Mouse (Mus musculus) MEL (cell line): ENCODE results near the gene Pitx3. TPM values are rescaled to one million over a fixed set of nuclear protein-coding genes. Genes with fewer than 3 reads are reported as not detected.

Source experiments
- DNase-seq: peaks from one replicate; pipeline ENCODE4 v3.0.0; 2011; ENCODE audit warnings: low read depth, low spot score
- H3K27ac ChIP-seq: 2 replicates; pipeline ENCODE4 v1.5.1; 2012; ENCODE audit warnings: low read depth, mild to moderate bottlenecking, control low read depth, low read length, moderate library complexity; ENCODE audit not compliant: control insufficient read depth
- H3K27me3 ChIP-seq, 2 experiments: fragments of 150-350 bp in 1 of 2; sonication (generic) in 1 of 2; 2 replicates each; pipeline ENCODE4 v1.6.1; 2012; ENCODE audit warnings: low read length in 2 of 2, mild to moderate bottlenecking in 2 of 2, improper control_type of control experiment in 1 of 2, moderate library complexity in 1 of 2; ENCODE audit not compliant: insufficient read depth in 2 of 2, control insufficient read depth in 1 of 2
- H3K36me3 ChIP-seq, 2 experiments: 2 replicates each; pipeline ENCODE4 v1.6.1; 2012 to 2014; ENCODE audit warnings: low read length in 2 of 2, improper control_type of control experiment in 1 of 2, inconsistent platforms in 1 of 2, mild to moderate bottlenecking in 1 of 2; ENCODE audit not compliant: insufficient read depth in 2 of 2, control insufficient read depth in 1 of 2
- H3K4me1 ChIP-seq, 2 experiments: fragments of 150-350 bp in 1 of 2; sonication (generic) in 1 of 2; 2 replicates each; pipeline ENCODE4 v1.6.1; 2012; ENCODE audit warnings: low read length in 2 of 2, improper control_type of control experiment in 1 of 2, mild to moderate bottlenecking in 1 of 2; ENCODE audit not compliant: insufficient read depth in 2 of 2, control insufficient read depth in 1 of 2
- H3K4me3 ChIP-seq, 2 experiments: fragments of 150-350 bp in 1 of 2; sonication (generic) in 1 of 2; 2 replicates each; pipeline ENCODE4 v1.5.1; 2012; ENCODE audit warnings: low read depth in 2 of 2, low read length in 2 of 2, mild to moderate bottlenecking in 2 of 2, moderate library complexity in 2 of 2, control low read depth in 1 of 2, improper control_type of control experiment in 1 of 2; ENCODE audit not compliant: control insufficient read depth in 1 of 2, insufficient read depth in 1 of 2
- H3K79me2 ChIP-seq: 2 replicates; pipeline ENCODE4 v1.6.1; 2012; ENCODE audit warnings: mild to moderate bottlenecking, low read length, moderate library complexity; ENCODE audit not compliant: control insufficient read depth, poor library complexity, insufficient read depth
- H3K9ac ChIP-seq: 2 replicates; pipeline ENCODE4 v1.6.1; 2012; ENCODE audit warnings: low read depth, mild to moderate bottlenecking, control low read depth, low read length, moderate library complexity; ENCODE audit not compliant: control insufficient read depth, poor library complexity, severe bottlenecking
- H3K9me3 ChIP-seq: fragments of 150-350 bp; sonication (generic); replicated peaks from 2 replicates; pipeline ENCODE4 v1.6.1; 2012; ENCODE audit warnings: mild to moderate bottlenecking, low read length, improper control_type of control experiment, moderate library complexity; ENCODE audit not compliant: insufficient read depth
- CHD2 ChIP-seq: IDR thresholded peaks from 2 replicates; pipeline ENCODE4 v1.6.1; 2011; ENCODE audit warnings: low read length, improper control_type of control experiment
- ELF1 ChIP-seq: IDR thresholded peaks from 2 replicates; pipeline ENCODE4 v1.6.1; 2014; ENCODE audit warnings: low read depth, mild to moderate bottlenecking, inconsistent platforms, low read length, improper control_type of control experiment, moderate library complexity
- GABPA ChIP-seq: IDR thresholded peaks from 2 replicates; pipeline ENCODE4 v1.6.1; 2012; ENCODE audit warnings: low read depth, mild to moderate bottlenecking, inconsistent platforms, low read length, improper control_type of control experiment, moderate library complexity
- GATA1 ChIP-seq: IDR thresholded peaks from 2 replicates; pipeline ENCODE4 v1.6.1; 2011; ENCODE audit warnings: low read depth, low read length, improper control_type of control experiment
- JUND ChIP-seq: IDR thresholded peaks from 2 replicates; pipeline ENCODE4 v1.6.1; 2011; ENCODE audit warnings: low read depth, mild to moderate bottlenecking, improper control_type of control experiment, low read length
- KAT2A ChIP-seq: conservative IDR thresholded peaks from 2 replicates; pipeline ENCODE4 v1.6.1; 2012; ENCODE audit warnings: low read depth, low read length, improper control_type of control experiment, inconsistent platforms
- MAX ChIP-seq: IDR thresholded peaks from 2 replicates; pipeline ENCODE4 v1.6.1; 2011; ENCODE audit warnings: low read length, improper control_type of control experiment
- MAZ ChIP-seq: IDR thresholded peaks from 2 replicates; pipeline ENCODE4 v1.6.1; 2012; ENCODE audit warnings: low read depth, mild to moderate bottlenecking, inconsistent platforms, low read length, improper control_type of control experiment
- MEF2A ChIP-seq: IDR thresholded peaks from 2 replicates; pipeline ENCODE4 v1.6.1; 2014; ENCODE audit warnings: low read depth, mild to moderate bottlenecking, inconsistent platforms, low read length, improper control_type of control experiment; ENCODE audit not compliant: poor library complexity, insufficient replicate concordance, severe bottlenecking; ENCODE audit errors: extremely low read depth
- MXI1 ChIP-seq: IDR thresholded peaks from 2 replicates; pipeline ENCODE4 v1.6.1; 2011; ENCODE audit warnings: mild to moderate bottlenecking, low read depth, low read length, improper control_type of control experiment
- MYC ChIP-seq: IDR thresholded peaks from 2 replicates; pipeline ENCODE4 v1.6.1; 2011; ENCODE audit warnings: low read depth, mild to moderate bottlenecking, low read length, improper control_type of control experiment, moderate library complexity
- NRF1 ChIP-seq: IDR thresholded peaks from 2 replicates; pipeline ENCODE4 v1.6.1; 2014; ENCODE audit warnings: low read depth, mild to moderate bottlenecking, inconsistent platforms, low read length, improper control_type of control experiment, moderate library complexity; ENCODE audit not compliant: poor library complexity, insufficient read depth, severe bottlenecking
- POLR2A ChIP-seq, 2 experiments: IDR thresholded peaks; 2 replicates each; pipeline ENCODE4 v1.6.1; 2011 to 2012; ENCODE audit warnings: low read length in 2 of 2, mild to moderate bottlenecking in 2 of 2, control low read depth in 1 of 2, improper control_type of control experiment in 1 of 2, low read depth in 1 of 2, moderate library complexity in 1 of 2; ENCODE audit not compliant: control insufficient read depth in 1 of 2, insufficient read depth in 1 of 2, poor library complexity in 1 of 2
- POLR2AphosphoS2 ChIP-seq: IDR thresholded peaks from 2 replicates; pipeline ENCODE4 v1.6.1; 2011; ENCODE audit warnings: low read length, improper control_type of control experiment
- POLR2AphosphoS5 ChIP-seq: IDR thresholded peaks from 2 replicates; pipeline ENCODE4 v1.6.1; 2012; ENCODE audit warnings: low read depth, borderline replicate concordance, mild to moderate bottlenecking, inconsistent platforms, low read length, moderate library complexity, mixed read lengths
- RAD21 ChIP-seq: IDR thresholded peaks from 2 replicates; pipeline ENCODE4 v1.6.1; 2011; ENCODE audit warnings: mild to moderate bottlenecking, low read depth, low read length, improper control_type of control experiment
- RCOR1 ChIP-seq: IDR thresholded peaks from 2 replicates; pipeline ENCODE4 v1.6.1; 2012; ENCODE audit warnings: low read depth, mild to moderate bottlenecking, inconsistent platforms, low read length, improper control_type of control experiment
- SIN3A ChIP-seq: IDR thresholded peaks from 2 replicates; pipeline ENCODE4 v1.6.1; 2012; ENCODE audit warnings: low read length, improper control_type of control experiment, inconsistent platforms
- TAL1 ChIP-seq: IDR thresholded peaks from 2 replicates; pipeline ENCODE4 v1.6.1; 2012; ENCODE audit warnings: mild to moderate bottlenecking, inconsistent platforms, low read length, moderate library complexity, mixed read lengths
- TBP ChIP-seq: IDR thresholded peaks from 2 replicates; pipeline ENCODE4 v1.8.0; 2011; ENCODE audit warnings: low read depth, low read length, improper control_type of control experiment
- TCF12 ChIP-seq: IDR thresholded peaks from 2 replicates; pipeline ENCODE4 v1.6.1; 2014; ENCODE audit warnings: low read depth, mild to moderate bottlenecking, inconsistent platforms, low read length, improper control_type of control experiment, moderate library complexity
- USF1 ChIP-seq: IDR thresholded peaks from 2 replicates; pipeline ENCODE4 v1.6.1; 2014; ENCODE audit warnings: low read depth, mild to moderate bottlenecking, inconsistent platforms, low read length, improper control_type of control experiment, moderate library complexity
- ZKSCAN1 ChIP-seq: IDR thresholded peaks from 2 replicates; pipeline ENCODE4 v1.6.1; 2012; ENCODE audit warnings: low read depth, mild to moderate bottlenecking, inconsistent platforms, low read length, improper control_type of control experiment, moderate library complexity
- ZMIZ1 ChIP-seq: IDR thresholded peaks from 2 replicates; pipeline ENCODE4 v1.6.1; 2012; ENCODE audit warnings: low read depth, mild to moderate bottlenecking, inconsistent platforms, low read length, improper control_type of control experiment, moderate library complexity
- polyA plus RNA-seq, 2 experiments: library from polyadenylated mRNA; stranded (reverse) in 1 of 2; unstranded in 1 of 2; fragments of >175 nt in 1 of 2; fragments of >200 nt in 1 of 2; gene quantifications; 2 replicates each; pipeline versions ENCODE4 v1.2.1 to v1.2.4; 2012; ENCODE audit warnings: low replicate concordance in 2 of 2, low read depth in 1 of 2; ENCODE audit not compliant: insufficient read length in 2 of 2, insufficient read depth in 1 of 2, missing spikeins in 1 of 2
- total RNA-seq: library from RNA; depleted of rRNA; stranded (reverse); fragments of 300-350 nt; gene quantifications from 2 replicates; pipeline ENCODE4 v1.2.3, GENCODE M21; 2012

The Pitx3 gene
- total and polyA plus RNA-seq, 3 experiments = 0.08 to 0.28 TPM; not detected in 1

- no peak overlapping the region for H3K4me3 ChIP-seq
- H3K27ac ChIP-seq = no peak overlapping the region
- no peaks in the 10 kb centered on the region for H3K79me2 ChIP-seq
- DNase-seq = no peak
- no peaks in the 10 kb centered on the region for H3K36me3 ChIP-seq
- 0 out of 4 replicates have a peak, but pooled peaks cover 0 to 3% of the 10 kb centered on the region in 2 experiments for H3K4me1 ChIP-seq
- no peak overlapping the region for H3K9ac ChIP-seq
- no peaks in the 10 kb centered on the region for H3K9me3 ChIP-seq
- TF ChIP-seq MEF2A (no peak), USF1 (0 out of 2 replicates have a peak, but pooled peaks have one; percentile 15), MXI1 (no peak)
- H3K27me3 ChIP-seq = peaks cover 10 to 12% of the 10 kb centered on the region in 2 experiments
These were observed 44.0 kb downstream of the Pitx3 start for GRCm38 (mm10) chr19:46104187-46104557.

DNA sequence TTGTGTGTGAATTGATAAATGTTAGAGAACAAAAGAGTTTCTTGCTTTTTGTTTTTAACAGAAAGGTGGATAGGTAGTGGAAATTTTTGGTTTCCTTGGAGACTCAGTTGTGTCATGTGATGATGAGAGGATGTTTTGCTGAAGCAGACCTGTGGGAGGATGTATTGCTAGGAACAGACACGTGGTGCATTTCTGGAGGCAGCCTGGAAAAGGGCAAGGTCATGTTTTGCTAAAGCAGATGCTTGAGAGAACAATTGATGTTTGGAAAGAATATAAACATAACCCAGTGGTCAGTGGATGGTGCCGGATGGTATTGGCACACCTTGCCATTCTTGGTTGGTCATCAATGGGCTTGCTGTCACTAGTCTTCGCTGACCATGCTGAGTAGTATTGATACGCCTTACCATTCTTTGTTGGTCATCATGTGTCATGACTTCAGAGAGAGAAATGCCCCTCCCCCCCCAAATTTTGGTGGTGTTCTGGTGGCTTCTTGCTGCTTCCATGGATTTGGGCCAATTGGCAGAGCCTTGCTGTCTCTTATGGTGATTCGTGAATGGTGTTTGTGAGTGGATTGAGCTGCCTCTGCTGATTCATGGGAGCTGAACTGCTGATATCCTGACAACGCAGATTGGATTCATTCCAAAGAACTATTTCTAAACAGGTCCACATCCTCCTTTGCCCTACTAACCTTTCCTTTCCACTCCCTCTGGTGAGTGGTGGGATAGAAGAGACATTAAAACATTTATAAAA is 44.5 kb downstream of the Pitx3 start:
- Histone ChIP-seq H3K79me2 (no peaks in the 10 kb centered on the region), H3K4me1 (0 out of 4 replicates have a peak, but pooled peaks cover 0 to under 1% of the 10 kb centered on the region in 2 experiments), H3K27ac (no peak overlapping the region), H3K36me3 (no peaks in the 10 kb centered on the region), H3K9ac (no peak overlapping the region), H3K4me3 (no peak overlapping the region), H3K27me3 (peaks cover 10% of the 10 kb centered on the region in 2 experiments), H3K9me3 (no peaks in the 10 kb centered on the region)
- no peak for TF ChIP-seq RAD21
- TF ChIP-seq MAX = no peak
- TF ChIP-seq ZMIZ1 = no peak
- TF ChIP-seq TBP = no peak
- no peak for TF ChIP-seq TAL1
- TF ChIP-seq JUND = no peak
- no peak for TF ChIP-seq USF1
- TF ChIP-seq ELF1 = no peak
- DNase-seq = no peak

GRCm38 (mm10) chr19:46099561-46099960 is 48.6 kb downstream of the Pitx3 start:
- H3K4me3 ChIP-seq = no peak overlapping the region
- H3K4me1 ChIP-seq = no peaks in the 10 kb centered on the region
- no peak overlapping the region for H3K27ac ChIP-seq
- no peaks in the 10 kb centered on the region for H3K9me3 ChIP-seq
- DNase-seq = no peak
- H3K27me3 ChIP-seq = peaks cover 0 to 4% of the 10 kb centered on the region in 2 experiments; a peak in 3 of 4 replicates
- H3K79me2 ChIP-seq = no peaks in the 10 kb centered on the region
- H3K36me3 ChIP-seq = no peaks in the 10 kb centered on the region
- TF ChIP-seq POLR2A (IDR thresholded peaks at IDR 0.05; ENCODE audit: control insufficient read depth in 1 of 2, insufficient read depth in 1 of 2, low read depth in 1 of 2, low read length in 2 of 2, poor library complexity in 1 of 2) (no peak), MAZ (no peak), TAL1 (no peak), CHD2 (no peak), KAT2A (no peak), RCOR1 (no peak), SIN3A (no peak), POLR2AphosphoS5 (no peak), NRF1 (no peak), TCF12 (no peak), RAD21 (no peak), GABPA (no peak), TBP (no peak), JUND (no peak), MYC (no peak), GATA1 (no peak), ZMIZ1 (no peak), POLR2AphosphoS2 (no peak), ZKSCAN1 (no peak)
- H3K9ac ChIP-seq = no peak overlapping the region
